Comparison of ENCODE assay signal across 9 mouse cellular contexts in the genomic region with DNA sequence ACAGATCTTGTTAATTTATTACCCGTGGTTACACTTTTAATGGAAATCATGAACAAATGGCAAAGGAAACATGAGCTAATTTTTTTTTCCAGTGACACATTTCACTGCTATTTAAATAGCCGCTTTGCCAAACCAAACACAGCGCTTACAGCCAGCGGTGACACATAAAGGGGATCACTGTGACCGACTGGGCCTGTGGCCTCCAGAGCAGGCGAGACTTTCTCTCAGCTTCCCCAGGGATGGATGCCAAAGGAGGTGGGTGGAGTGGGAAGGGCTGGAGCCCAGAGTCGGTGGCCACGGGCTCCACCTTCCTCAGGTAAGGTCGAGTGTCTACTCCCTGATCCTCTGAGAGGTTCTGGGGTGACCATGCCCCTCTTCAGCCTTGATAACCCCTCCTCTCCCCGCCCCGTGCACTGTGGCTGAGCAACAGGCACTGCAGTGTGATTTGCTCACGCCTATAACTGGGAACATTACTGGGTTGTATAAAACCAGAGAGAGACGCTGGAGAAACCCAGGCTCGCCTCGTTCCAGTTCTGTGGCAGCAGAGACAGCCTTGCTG.
DNase-seq lines count a peak whose midpoint lies in the region; ATAC-seq and TF ChIP-seq lines count a peak whose summit lies in the region.
"Had no signal": no experiment of that assay in that cellular context is flagged by ENCODE, and none has a peak within 500 bp of the region (broad histone marks: within the 10 kb centered on the region; RNA-seq: fewer than 3 reads in every experiment).

No protein-coding gene starts in this region.

- no peaks in the 10 kb centered on the region for H3K27me3 ChIP-seq in kidney, adult 2 months (replicated peaks; ENCODE audit: control insufficient read depth, insufficient read depth, low read length)
- H3K27me3 ChIP-seq in lung, embryonic 16.5 days (ENCODE audit: control insufficient read depth, insufficient read depth, low read depth, low read length): no peaks in the 10 kb centered on the region
- H3K27me3 ChIP-seq in midbrain, embryonic 16.5 days (ENCODE audit: control insufficient read depth, insufficient read depth, low read depth, low read length): no peaks in the 10 kb centered on the region

- peaks cover 4% of the 10 kb centered on the region; the same call in 1 of the 2 replicates for H3K9me3 ChIP-seq in lung, embryonic 16.5 days (ENCODE audit: control insufficient read depth, low read length)
- H3K9me3 ChIP-seq in midbrain, embryonic 16.5 days (replicated peaks; ENCODE audit: control insufficient read depth, low read length, poor library complexity, severe bottlenecking): 0 out of 2 replicates have a peak, but pooled peaks cover 3% of the 10 kb centered on the region

- H3K4me3 ChIP-seq in kidney, adult 2 months (ENCODE audit: insufficient read depth, low read depth, low read length): no peak overlapping the region
- no peak overlapping the region for H3K4me3 ChIP-seq in lung, embryonic 16.5 days (ENCODE audit: low read length)
- no peak overlapping the region for H3K4me3 ChIP-seq in midbrain, embryonic 16.5 days (ENCODE audit: low read depth, low read length)
- H3K4me3 ChIP-seq: megakaryocyte, embryonic 14.5 days had no signal

- no peak for DNase-seq in cerebellum, postnatal 4 days (ENCODE audit: low spot score in 2 of 2)
- DNase-seq in gastrocnemius, adult 8-10 months (ENCODE audit: low spot score in 2 of 2): peak; percentile 22 to 35
- DNase-seq in kidney, adult 2 months: peak; percentile 74
- no peak for DNase-seq in frontal cortex, adult 2 months (ENCODE audit: extremely low spot score in 1 of 2, low spot score in 1 of 2)
- DNase-seq in layer of hippocampus, postnatal 10 days (ENCODE audit: low spot score in 2 of 2): no peak

- H3K4me2 ChIP-seq in lung, embryonic 16.5 days (ENCODE audit: low read depth, low read length): no peak overlapping the region
- H3K4me2 ChIP-seq in midbrain, embryonic 16.5 days (ENCODE audit: low read length): no peak overlapping the region

- no peak overlapping the region; the same call in 1 of the 2 replicates for H3K27ac ChIP-seq in kidney, adult 2 months (ENCODE audit: insufficient read depth, low read depth, low read length)
- peak overlapping the region; percentile 51 for H3K27ac ChIP-seq in lung, embryonic 16.5 days (ENCODE audit: low read length)
- no peak overlapping the region for H3K27ac ChIP-seq in midbrain, embryonic 16.5 days (ENCODE audit: low read length)

- peak; percentile 32; the same call in 1 of the 2 replicates for ATAC-seq in cerebellum, adult (ENCODE audit: insufficient number of reproducible peaks, low FRiP score, low TSS enrichment)
- ATAC-seq in lung, embryonic 16.5 days (ENCODE audit: low read depth): peak; percentile 87
- ATAC-seq in midbrain, embryonic 16.5 days: no peak

- H3K36me3 ChIP-seq in kidney, adult 2 months (ENCODE audit: control insufficient read depth, insufficient read depth, low read length): no peaks in the 10 kb centered on the region
- H3K36me3 ChIP-seq in lung, embryonic 16.5 days (ENCODE audit: control insufficient read depth, insufficient read depth, low read length): no peaks in the 10 kb centered on the region
- no peaks in the 10 kb centered on the region for H3K36me3 ChIP-seq in midbrain, embryonic 16.5 days (ENCODE audit: control insufficient read depth, insufficient read depth, low read length)

- WGBS in kidney, adult 2 months: 46% methylated on average over 15 of the region's 15 CpGs
- 53% methylated on average over 15 of the region's 15 CpGs for WGBS in lung, embryonic 16.5 days
- 90% methylated on average over 15 of the region's 15 CpGs for WGBS in midbrain, embryonic 16.5 days

- no peak for TF ChIP-seq CTCF in kidney, adult 2 months (conservative IDR thresholded peaks at IDR 0.05; ENCODE audit: insufficient read depth, insufficient read length, low read depth, low read length)

- H3K9ac ChIP-seq in lung, embryonic 16.5 days (ENCODE audit: low read length): no peak overlapping the region
- H3K9ac ChIP-seq in midbrain, embryonic 16.5 days (ENCODE audit: low read depth, low read length): no peak overlapping the region

- H3K4me1 ChIP-seq in kidney, adult 2 months (ENCODE audit: control insufficient read depth, insufficient read depth, low read length): 0 out of 2 replicates have a peak, but pooled peaks cover 4% of the 10 kb centered on the region
- no peaks in the 10 kb centered on the region for H3K4me1 ChIP-seq in lung, embryonic 16.5 days (replicated peaks; ENCODE audit: control insufficient read depth, insufficient read depth, low read length)
- H3K4me1 ChIP-seq in midbrain, embryonic 16.5 days (ENCODE audit: control insufficient read depth, insufficient read depth, low read length): no peaks in the 10 kb centered on the region
- H3K4me1 ChIP-seq: megakaryocyte, embryonic 14.5 days had no signal

- no peak for TF ChIP-seq POLR2A in kidney, adult 2 months (IDR thresholded peaks at IDR 0.05; ENCODE audit: low read depth, low read length)

Comparison
In these comparisons a context has a peak if more than half of its experiments do, and no peak if none do; other contexts are left out.
1. DNase-seq: peak in gastrocnemius, adult 8-10 months (2 of 2) and kidney, adult 2 months (single experiment); none in cerebellum, postnatal 4 days (0 of 2), frontal cortex, adult 2 months (0 of 2) and layer of hippocampus, postnatal 10 days (0 of 2).